Mouse (Mus musculus) T-helper 17 cell (primary cell): ENCODE results near the gene Cacnb2.

Source experiments
- in situ Hi-C, 2 experiments: fragments of 300-600 bp; cut with MboI, MseI; formaldehyde crosslinking; loops; 1 replicate in 1 of 2; 2 replicates in 1 of 2; pipeline ENCODE4 v1.15.1; 2025; ENCODE audit warnings: high pct_unique_total_duplicates in 2 of 2

The Cacnb2 gene

DNA sequence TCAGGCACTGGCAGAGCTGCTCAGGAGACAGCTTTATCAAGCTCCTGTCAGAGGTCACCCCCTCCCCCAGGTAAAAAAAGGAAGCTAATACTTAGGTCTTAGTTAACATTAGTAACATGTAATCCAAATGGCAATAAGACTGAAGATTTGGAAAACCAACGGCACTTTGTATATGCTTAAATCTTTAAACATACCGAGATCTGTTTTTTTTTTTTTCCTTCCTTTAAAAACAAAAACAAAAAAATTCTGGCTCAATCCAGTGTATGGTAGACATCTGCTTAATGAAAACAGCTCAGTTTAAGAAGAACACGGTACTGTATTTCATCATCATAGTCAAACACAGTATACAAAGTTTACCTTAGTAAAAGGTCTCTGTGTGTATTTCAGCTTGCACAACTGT, at the start of gene Cacnb2:
Gene Cacnb2, plus strand, starts transcription at position 301 of the 400 bp plus-strand sequence.
- in situ Hi-C loops = no loop called here

DNA sequence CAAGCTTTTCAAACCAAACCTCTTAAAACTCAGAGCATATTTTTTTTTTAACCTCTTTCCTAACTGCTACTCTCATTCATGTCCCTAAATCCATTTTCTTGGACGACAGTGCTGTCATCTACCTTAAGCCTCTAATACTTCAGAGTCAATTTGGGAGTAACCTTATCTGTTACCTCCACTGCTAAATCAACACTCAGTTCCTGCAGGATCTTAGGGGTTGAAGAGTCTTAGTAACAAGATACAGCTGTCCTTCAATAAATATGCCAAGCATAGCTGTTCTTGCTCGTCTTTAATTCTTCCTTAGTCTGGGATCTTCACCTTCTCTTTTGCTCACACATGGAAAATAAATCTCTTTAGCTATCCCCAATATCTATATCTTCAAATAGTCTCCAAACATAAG, 34.9 kb upstream of the Cacnb2 start:
- in situ Hi-C loops = no loop called here

DNA sequence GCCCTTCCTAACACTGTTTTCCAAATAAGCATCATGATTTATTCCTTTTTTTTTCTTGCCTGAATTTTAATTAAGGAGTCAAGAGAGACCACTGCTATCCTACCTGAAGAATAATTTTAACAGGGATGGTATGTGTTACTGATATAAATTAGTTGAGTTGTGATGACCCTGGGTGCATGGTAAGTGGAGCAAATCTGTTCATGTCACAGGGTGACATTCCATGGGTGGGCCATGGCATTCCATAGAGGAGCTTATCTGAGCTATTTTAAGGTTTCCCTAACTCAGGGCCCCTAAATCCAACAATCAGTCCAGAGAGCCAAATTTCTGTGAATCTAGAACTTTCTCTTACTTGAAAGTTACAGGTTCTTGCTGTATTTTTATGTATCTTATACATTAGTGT, 31.6 kb upstream of the Cacnb2 start:
- in situ Hi-C loops = no loop called here

GRCm38 (mm10) chr2:14589541-14589940, 13.3 kb upstream of the Cacnb2 start:
- in situ Hi-C loops = no loop called here

GRCm38 (mm10) chr2:14597909-14598563, 4.9 kb upstream of the Cacnb2 start:
- in situ Hi-C loops = no loop called here

DNA sequence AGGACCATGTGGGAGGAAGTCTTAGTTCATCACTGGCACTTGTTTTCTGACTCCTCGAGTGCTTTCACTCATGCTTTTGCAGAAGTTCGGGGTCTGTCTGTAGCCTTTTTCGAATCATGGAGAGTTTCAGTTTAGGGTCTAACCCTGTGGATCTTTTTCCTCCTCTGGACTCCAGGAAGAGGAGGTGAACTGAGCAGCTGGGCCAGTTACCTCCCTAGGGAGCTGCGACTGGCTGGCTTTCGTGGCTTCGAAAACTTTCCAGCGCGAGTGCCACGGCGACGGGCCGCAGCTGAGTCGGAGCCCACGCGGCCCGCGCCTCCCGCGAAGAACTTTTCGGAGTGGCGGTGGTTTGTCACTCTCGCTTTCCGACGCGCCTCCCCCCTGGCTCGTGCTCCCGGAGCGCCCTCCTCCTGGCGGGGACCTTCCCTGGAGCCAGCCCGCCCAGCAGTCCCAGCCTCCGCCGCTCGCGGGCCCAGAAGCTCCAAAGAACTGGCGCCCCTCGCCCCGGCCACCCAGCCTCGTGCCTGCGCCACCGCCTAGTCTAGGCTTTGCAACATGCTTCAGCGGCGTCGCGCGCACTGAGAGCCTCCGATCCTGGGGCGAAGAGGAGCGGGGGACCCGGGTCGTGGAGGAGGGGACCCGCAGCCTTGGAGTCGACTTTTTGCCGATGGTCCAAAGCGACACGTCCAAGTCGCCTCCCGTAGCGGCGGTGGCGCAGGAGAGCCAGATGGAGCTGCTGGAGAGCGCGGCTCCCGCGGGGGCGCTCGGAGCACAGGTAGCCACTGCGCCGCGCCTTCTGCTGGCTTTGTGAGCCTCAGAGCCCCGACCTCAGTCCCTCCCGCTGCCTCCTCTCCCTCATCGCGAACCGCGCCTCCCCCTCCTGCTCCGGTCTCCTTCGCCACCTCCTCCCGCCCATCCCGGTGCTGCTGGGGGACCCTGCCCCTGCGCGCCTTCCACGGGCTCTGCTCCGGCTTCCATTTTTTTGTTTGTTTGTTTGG, 1.2 kb downstream of the Cacnb2 start:
- in situ Hi-C loops = no loop called here

DNA sequence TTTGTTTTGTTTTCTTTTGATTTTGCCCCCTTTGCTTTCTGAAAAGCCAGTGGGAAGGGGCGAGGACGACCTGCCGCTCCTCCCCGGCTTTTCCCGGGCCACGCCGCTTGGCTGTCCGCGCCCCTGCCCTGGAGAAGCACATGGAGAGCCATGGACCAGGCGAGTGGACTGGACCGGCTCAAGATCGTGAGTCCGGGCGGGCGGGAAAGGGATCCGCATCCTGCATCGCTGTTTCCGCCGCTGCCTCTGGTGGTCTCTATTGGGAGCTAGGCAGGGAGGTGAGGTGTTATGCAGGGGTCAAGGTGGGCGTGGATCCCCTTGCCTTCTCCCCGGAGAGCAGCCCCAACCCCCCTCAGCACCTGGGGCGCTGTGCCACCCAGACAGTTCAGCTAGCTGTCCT, 1.9 kb downstream of the Cacnb2 start:
- in situ Hi-C loops = no loop called here

- in situ Hi-C loops = no loop called here
Measured at GRCm38 (mm10) chr2:14605207-14605606, 2.3 kb downstream of the Cacnb2 start.

DNA sequence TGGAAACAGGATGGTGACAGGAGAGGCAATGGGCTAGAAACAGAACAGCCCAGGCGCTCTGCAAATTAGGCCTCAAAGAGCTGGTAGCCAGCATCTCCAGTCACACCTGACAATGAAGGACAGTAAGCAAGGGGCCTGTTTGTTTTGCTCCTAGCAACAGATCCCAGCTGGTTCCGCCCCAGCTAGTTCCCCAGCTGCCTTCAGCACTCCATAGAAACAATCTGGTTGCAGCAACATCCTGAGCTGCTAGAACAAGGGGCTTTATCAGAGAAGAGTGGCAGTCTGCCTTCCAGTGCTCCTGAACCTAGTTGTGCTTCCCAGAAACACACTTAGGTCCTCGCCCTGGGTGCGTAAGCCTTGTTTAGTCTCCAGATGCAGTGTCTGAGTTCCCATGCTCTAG, 5.7 kb downstream of the Cacnb2 start:
- in situ Hi-C loops = no loop called here

- in situ Hi-C loops = no loop called here
Measured at GRCm38 (mm10) chr2:14612705-14613104, 9.8 kb downstream of the Cacnb2 start.

DNA sequence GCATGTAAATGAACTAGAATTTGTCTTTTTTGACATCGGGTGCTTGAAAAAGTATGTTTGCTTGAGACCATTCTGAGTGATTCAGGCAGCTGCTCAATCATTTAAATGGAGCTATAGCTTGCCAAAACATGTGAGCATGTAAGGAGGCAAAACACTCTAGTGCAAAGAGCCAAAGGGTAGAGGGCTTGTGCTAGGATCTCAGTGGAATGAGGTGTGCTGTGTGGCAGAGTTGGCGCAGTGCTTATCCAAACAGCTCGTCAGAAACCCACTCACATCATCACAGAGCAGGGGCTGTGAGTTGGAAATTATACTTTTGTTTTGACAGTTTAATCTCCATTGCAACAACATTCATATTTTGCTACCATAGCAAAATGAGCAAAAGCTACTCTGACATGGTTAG, 13.5 kb downstream of the Cacnb2 start:
- in situ Hi-C loops = no loop called here

DNA sequence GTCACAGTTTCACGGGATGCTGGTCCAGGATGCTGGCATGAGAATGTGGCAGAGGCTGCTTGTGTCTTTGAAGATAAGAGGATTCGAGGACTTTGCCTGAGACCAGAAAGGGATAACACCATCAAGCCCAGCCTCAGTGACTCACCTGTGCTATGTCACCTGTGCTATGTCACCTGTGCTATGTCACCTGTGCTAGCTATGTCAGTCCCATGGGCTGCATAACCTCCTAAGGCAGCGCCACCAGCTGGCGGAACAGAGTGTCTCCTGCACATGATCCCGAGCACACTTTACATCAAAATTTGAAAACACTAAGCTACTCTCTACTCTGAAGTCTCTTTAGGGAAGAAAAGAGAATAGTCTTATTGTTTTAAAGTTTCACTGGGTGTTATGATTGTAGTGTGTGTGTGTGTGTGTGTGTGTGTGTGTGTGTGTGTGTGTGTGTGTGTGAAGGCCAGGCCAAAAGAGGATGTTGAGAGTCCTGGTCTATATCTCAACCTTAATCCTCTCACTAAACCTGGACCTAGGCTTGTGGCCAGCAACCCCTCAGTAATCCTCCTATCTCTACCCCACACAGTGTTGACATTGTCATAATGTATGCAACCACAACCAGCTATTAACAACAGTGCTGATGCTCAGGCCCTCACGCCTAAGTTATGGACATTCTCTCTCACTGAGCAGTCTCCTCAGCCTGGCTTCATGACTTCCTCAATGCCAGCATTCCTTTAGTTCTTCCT, 17.4 kb downstream of the Cacnb2 start:
- in situ Hi-C loops = no loop called here

DNA sequence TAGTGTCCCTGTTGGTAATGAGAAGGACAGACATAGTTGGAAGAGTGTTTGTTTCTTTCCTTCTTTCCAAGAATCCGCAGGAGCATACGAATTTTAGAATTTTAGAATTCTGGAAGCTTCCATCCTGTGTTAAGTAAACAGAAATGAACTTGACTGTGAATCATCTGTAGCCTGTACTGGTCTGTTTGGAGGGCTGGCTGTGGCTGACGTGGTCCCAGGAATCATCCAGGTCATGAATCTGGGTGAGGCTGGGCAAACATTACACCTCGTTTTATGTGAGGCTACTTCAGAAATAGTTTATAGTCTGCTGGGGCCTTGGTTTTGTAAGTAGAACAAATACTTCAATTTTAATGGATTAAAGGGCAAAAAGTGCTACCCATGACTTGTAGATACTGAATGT, 18.0 kb downstream of the Cacnb2 start:
- in situ Hi-C loops = no loop called here

GRCm38 (mm10) chr2:14623820-14624219, 20.9 kb downstream of the Cacnb2 start:
- in situ Hi-C loops = no loop called here

DNA sequence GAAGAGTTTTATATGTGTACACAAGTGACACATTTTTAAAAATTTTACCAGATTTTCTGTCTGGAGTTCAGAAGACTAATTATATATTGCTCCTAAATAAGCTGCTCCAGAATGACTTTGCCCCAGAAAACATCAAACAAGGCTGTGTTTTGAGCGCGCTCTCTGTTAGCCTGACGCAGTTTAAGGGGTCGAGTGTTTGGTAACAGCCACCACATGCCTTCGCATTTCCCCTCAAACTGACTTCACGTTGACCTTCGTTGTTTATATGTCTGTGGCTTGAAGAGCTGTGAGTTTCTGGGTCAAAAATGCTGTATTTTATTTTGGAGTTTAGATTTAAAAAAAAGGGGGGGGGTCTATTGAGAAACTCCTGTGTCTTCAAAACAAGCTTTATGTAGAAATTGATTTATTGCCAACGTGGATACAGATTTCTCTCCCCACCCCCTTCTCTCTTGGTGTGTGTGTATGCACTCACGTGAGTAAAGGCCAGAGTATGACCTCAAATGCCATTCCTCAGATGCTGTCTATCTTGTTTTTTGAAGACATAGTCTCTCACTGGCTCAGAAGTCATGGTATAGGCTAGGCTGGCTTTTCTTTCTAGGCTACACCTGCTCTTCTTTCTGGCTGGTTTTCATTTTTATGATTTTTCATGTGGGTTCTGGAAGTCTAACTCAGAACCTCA, 27.1 kb downstream of the Cacnb2 start:
- in situ Hi-C loops = no loop called here

DNA sequence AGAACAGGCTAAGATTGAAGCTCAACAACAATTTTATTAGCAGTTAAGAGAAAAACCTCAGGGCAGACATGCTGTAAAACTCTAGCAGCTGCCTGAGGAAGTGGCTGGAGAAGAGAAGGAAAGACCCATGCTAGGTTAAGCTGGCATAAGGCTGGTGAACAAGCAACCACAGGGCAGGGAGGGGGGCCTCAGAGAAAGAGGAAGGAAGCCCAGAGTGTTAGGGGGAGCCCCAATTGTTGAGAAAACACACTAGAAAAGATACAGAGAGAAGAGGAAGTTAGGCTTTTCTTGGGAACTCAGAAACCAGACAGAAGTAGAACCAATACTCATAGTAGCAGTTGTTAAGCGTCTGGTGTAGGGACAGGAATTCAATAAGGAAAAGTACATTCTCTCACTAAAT, 28.7 kb downstream of the Cacnb2 start:
- in situ Hi-C loops = no loop called here

DNA sequence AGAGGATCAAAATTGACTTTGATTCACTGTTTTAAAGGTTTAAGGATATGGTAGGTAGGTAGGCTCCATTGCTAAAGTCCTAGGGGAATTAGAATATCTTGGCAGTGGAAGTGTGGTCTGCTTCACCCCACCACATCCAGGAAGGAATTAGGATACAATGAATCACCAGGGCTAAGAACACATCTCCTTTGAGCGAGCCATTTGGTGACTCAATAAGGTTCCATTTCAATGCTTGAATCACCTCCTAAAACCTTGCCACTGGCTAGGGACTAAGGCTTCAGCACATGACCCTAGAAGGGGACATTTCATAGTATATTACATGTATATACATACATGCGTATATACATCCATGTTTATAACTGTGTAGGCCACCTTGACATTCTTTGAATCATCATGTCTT, 30.3 kb downstream of the Cacnb2 start:
- in situ Hi-C loops = no loop called here

DNA sequence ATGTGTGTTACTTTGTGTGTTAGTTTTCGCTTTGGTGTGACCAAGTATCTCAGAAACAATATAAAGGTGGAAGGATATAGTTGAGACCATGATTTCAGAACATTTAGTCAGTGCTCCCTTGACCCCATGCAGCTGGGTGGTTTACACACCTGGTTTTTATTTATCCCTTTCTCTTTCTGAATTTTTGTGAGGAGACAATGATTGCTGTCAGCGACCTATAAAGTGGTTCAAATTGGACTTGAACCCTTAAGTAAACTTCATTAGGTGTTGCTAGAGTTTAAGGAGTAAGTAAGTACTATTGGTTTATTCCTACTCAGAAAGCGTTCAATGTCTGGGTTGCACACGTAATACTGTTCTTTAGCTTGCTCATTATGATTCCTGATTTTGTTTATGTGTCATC, 36.4 kb downstream of the Cacnb2 start:
- in situ Hi-C loops = no loop called here

DNA sequence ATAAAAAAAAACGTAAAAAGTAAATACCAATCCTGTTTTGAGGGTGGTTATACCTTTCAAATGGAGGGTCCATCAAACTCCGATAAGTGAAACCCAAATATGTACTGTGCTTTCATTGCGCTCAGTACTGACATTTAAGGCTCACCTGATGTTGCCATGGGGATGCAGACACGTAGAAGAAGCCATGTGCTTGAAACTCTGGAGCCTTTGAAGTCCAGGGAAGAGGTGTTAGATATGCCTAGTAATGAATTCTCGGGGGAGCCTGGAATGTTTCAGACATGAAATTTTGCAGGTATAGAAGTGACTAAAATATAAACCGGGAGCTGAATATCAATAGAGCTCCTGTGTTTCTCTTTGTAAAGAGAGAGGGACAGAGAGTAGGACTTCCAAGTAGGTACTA, 37.0 kb downstream of the Cacnb2 start:
- in situ Hi-C loops = no loop called here

DNA sequence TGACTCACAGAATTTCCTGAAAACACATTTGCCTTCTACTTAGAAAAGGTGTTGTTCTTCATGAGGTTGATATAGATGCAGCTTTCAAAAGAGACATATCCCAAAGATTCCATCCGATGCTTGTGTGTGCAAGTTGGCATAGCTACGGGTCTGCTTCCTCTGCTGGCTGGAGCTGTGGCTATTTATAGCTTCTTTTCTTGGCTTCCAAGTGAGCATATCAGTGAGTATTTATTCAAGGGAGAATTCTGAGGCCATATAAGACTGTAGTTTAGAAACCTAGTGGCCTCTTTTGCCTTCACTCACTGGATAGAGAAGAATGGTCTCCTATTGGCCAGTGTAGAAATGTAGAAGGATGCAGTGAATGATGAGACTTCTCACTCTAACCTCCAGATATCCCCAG, 38.2 kb downstream of the Cacnb2 start:
- in situ Hi-C loops = no loop called here

DNA sequence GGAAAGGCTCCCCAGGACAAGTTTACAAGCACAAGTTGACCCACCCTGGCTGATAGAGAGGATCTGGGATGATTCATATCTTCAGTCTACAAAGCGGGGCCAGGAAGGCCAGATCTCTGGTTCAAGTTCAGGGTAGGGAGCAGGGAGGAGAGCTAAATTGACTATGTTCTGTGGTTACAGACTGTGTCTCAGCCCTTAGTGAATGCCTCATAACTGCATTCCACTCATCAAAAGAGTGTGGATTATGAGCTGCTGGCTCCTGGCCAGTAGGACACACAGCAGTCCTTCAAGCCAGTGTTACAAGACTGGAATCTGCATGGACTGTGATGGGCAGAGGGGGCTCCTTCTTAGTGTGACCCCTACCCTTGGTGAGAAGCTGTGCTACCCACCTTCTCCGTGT, 48.4 kb downstream of the Cacnb2 start:
- in situ Hi-C loops = loop anchor here in 1 of 2 experiments (10.0 kb wide), 1 partner anchor 436 kb away; no protein-coding TSS in a partner anchor
